Mouse (Mus musculus) testis, adult 2 months (tissue): Measurements from ENCODE around the gene Dock9. TPM values are rescaled to one million over a fixed set of nuclear protein-coding genes. Genes with fewer than 3 reads are reported as not detected.

Experiments used
- H3K27ac ChIP-seq: fragments of 200-500 bp; 2 replicates; pipeline ENCODE4 v1.5.1; 2012; ENCODE audit warnings: low read depth, low read length; ENCODE audit not compliant: control insufficient read depth, insufficient read depth
- H3K27me3 ChIP-seq: fragments of 200-500 bp; 2 replicates; pipeline ENCODE4 v1.6.1; 2012; ENCODE audit warnings: mild to moderate bottlenecking, low read length, moderate library complexity; ENCODE audit not compliant: control insufficient read depth, insufficient read depth
- H3K36me3 ChIP-seq: fragments of 200-500 bp; 2 replicates; pipeline ENCODE4 v1.6.1; 2012; ENCODE audit warnings: mild to moderate bottlenecking, low read length; ENCODE audit not compliant: control insufficient read depth, insufficient read depth
- H3K4me1 ChIP-seq: fragments of 200-500 bp; 2 replicates; pipeline ENCODE4 v1.6.1; 2012; ENCODE audit warnings: low read length; ENCODE audit not compliant: control insufficient read depth, insufficient read depth
- H3K4me3 ChIP-seq: fragments of 200-500 bp; 2 replicates; pipeline ENCODE4 v1.5.1; 2012; ENCODE audit warnings: low read depth, mild to moderate bottlenecking, low read length, moderate library complexity, mixed read lengths; ENCODE audit not compliant: control insufficient read depth
- CTCF ChIP-seq: fragments of 200-500 bp; IDR thresholded peaks from 2 replicates; pipeline ENCODE4 v1.5.1; 2012; ENCODE audit warnings: low read depth, mild to moderate bottlenecking, inconsistent platforms, low read length, moderate library complexity; ENCODE audit not compliant: control insufficient read depth, insufficient read depth, insufficient replicate concordance
- POLR2A ChIP-seq: fragments of 200-500 bp; IDR thresholded peaks from 2 replicates; pipeline ENCODE4 v1.6.1; 2012; ENCODE audit warnings: low read depth, mild to moderate bottlenecking, inconsistent platforms, low read length, moderate library complexity; ENCODE audit not compliant: control insufficient read depth
- polyA plus RNA-seq: library from polyadenylated mRNA; depleted of rRNA; stranded (reverse); fragments of >200 nt; gene quantifications from 2 replicates; pipeline ENCODE4 v1.2.3, GENCODE M21; 2012

Dock9 gene
- polyA plus RNA-seq, 1 experiment = 4.6 TPM

GRCm38 (mm10) chr14:121711089-121711826 is 86.4 kb downstream of the Dock9 start:
- H3K4me3 ChIP-seq = no peak overlapping the region
- TF ChIP-seq CTCF = no peak
- TF ChIP-seq POLR2A = no peak
- peaks cover 3% of the 10 kb centered on the region; the same call in 1 of the 2 replicates for H3K4me1 ChIP-seq
- H3K36me3 ChIP-seq = no peaks in the 10 kb centered on the region
- H3K27ac ChIP-seq = no peak overlapping the region
- H3K27me3 ChIP-seq = no peaks in the 10 kb centered on the region

GRCm38 (mm10) chr14:121710130-121710529 is 87.5 kb downstream of the Dock9 start:
- TF ChIP-seq POLR2A = no peak
- no peak for TF ChIP-seq CTCF

GRCm38 (mm10) chr14:121708244-121708643 is 89.4 kb downstream of the Dock9 start:
- no peak overlapping the region for H3K27ac ChIP-seq
- no peak overlapping the region for H3K4me3 ChIP-seq
- H3K27me3 ChIP-seq = no peaks in the 10 kb centered on the region
- H3K36me3 ChIP-seq = no peaks in the 10 kb centered on the region
- no peaks in the 10 kb centered on the region for H3K4me1 ChIP-seq
- no peak for TF ChIP-seq CTCF
- TF ChIP-seq POLR2A = no peak

More at GRCm38 (mm10) chr14:121710130-121710529, 87.5 kb downstream of the Dock9 start:
- H3K4me1 ChIP-seq = peaks cover 3% of the 10 kb centered on the region; the same call in 1 of the 2 replicates
- no peak overlapping the region for H3K4me3 ChIP-seq
- H3K36me3 ChIP-seq = no peaks in the 10 kb centered on the region
- H3K27me3 ChIP-seq = no peaks in the 10 kb centered on the region
- no peak overlapping the region for H3K27ac ChIP-seq

- Histone ChIP-seq H3K4me1 (no peaks in the 10 kb centered on the region), H3K4me3 (no peak overlapping the region), H3K27me3 (no peaks in the 10 kb centered on the region), H3K27ac (no peak overlapping the region), H3K36me3 (no peaks in the 10 kb centered on the region)
- TF ChIP-seq POLR2A = no peak
- no peak for TF ChIP-seq CTCF
Measured at GRCm38 (mm10) chr14:121706482-121706901, 91.1 kb downstream of the Dock9 start.

GRCm38 (mm10) chr14:121705644-121706043 is 92.0 kb downstream of the Dock9 start:
- H3K27ac ChIP-seq = no peak overlapping the region
- TF ChIP-seq POLR2A (no peak), CTCF (no peak)
- no peak overlapping the region for H3K4me3 ChIP-seq
- no peaks in the 10 kb centered on the region for H3K36me3 ChIP-seq
- no peaks in the 10 kb centered on the region for H3K4me1 ChIP-seq
- H3K27me3 ChIP-seq = no peaks in the 10 kb centered on the region

GRCm38 (mm10) chr14:121702534-121702933 is 95.1 kb downstream of the Dock9 start:
- Histone ChIP-seq H3K4me3 (no peak overlapping the region), H3K4me1 (no peaks in the 10 kb centered on the region), H3K27me3 (no peaks in the 10 kb centered on the region), H3K36me3 (no peaks in the 10 kb centered on the region), H3K27ac (no peak overlapping the region)
- TF ChIP-seq POLR2A (no peak), CTCF (no peak)

- no peak overlapping the region for H3K4me3 ChIP-seq
- TF ChIP-seq POLR2A (no peak), CTCF (no peak)
- H3K36me3 ChIP-seq = no peaks in the 10 kb centered on the region
- H3K27ac ChIP-seq = no peak overlapping the region
- H3K4me1 ChIP-seq = no peaks in the 10 kb centered on the region
- no peaks in the 10 kb centered on the region for H3K27me3 ChIP-seq
Measured at GRCm38 (mm10) chr14:121700013-121700412, 97.6 kb downstream of the Dock9 start.

- H3K4me3 ChIP-seq = no peak overlapping the region
- H3K27me3 ChIP-seq = no peaks in the 10 kb centered on the region
- TF ChIP-seq CTCF (no peak), POLR2A (no peak)
- H3K27ac ChIP-seq = no peak overlapping the region
- H3K4me1 ChIP-seq = no peaks in the 10 kb centered on the region
- no peaks in the 10 kb centered on the region for H3K36me3 ChIP-seq
Measured at GRCm38 (mm10) chr14:121698620-121698950, 99.1 kb downstream of the Dock9 start.
